Mouse (Mus musculus) MEL (cell line): ENCODE data around the gene Zap70. TPM values are rescaled to one million over a fixed set of nuclear protein-coding genes. Genes with fewer than 3 reads are reported as not detected.
A peak's percentile ranks its signal among the peaks of the same experiment; 100 is the strongest.

ENCODE experiments used
- DNase-seq: peaks from one replicate; pipeline ENCODE4 v3.0.0; 2011; ENCODE audit warnings: low read depth, low spot score
- H3K27ac ChIP-seq: 2 replicates; pipeline ENCODE4 v1.5.1; 2012; ENCODE audit warnings: low read depth, mild to moderate bottlenecking, control low read depth, low read length, moderate library complexity; ENCODE audit not compliant: control insufficient read depth
- H3K27me3 ChIP-seq, 2 experiments: fragments of 150-350 bp in 1 of 2; sonication (generic) in 1 of 2; 2 replicates each; pipeline ENCODE4 v1.6.1; 2012; ENCODE audit warnings: low read length in 2 of 2, mild to moderate bottlenecking in 2 of 2, improper control_type of control experiment in 1 of 2, moderate library complexity in 1 of 2; ENCODE audit not compliant: insufficient read depth in 2 of 2, control insufficient read depth in 1 of 2
- H3K36me3 ChIP-seq, 2 experiments: 2 replicates each; pipeline ENCODE4 v1.6.1; 2012 to 2014; ENCODE audit warnings: low read length in 2 of 2, improper control_type of control experiment in 1 of 2, inconsistent platforms in 1 of 2, mild to moderate bottlenecking in 1 of 2; ENCODE audit not compliant: insufficient read depth in 2 of 2, control insufficient read depth in 1 of 2
- H3K4me1 ChIP-seq, 2 experiments: fragments of 150-350 bp in 1 of 2; sonication (generic) in 1 of 2; 2 replicates each; pipeline ENCODE4 v1.6.1; 2012; ENCODE audit warnings: low read length in 2 of 2, improper control_type of control experiment in 1 of 2, mild to moderate bottlenecking in 1 of 2; ENCODE audit not compliant: insufficient read depth in 2 of 2, control insufficient read depth in 1 of 2
- H3K4me3 ChIP-seq, 2 experiments: fragments of 150-350 bp in 1 of 2; sonication (generic) in 1 of 2; 2 replicates each; pipeline ENCODE4 v1.5.1; 2012; ENCODE audit warnings: low read depth in 2 of 2, low read length in 2 of 2, mild to moderate bottlenecking in 2 of 2, moderate library complexity in 2 of 2, control low read depth in 1 of 2, improper control_type of control experiment in 1 of 2; ENCODE audit not compliant: control insufficient read depth in 1 of 2, insufficient read depth in 1 of 2
- H3K79me2 ChIP-seq: 2 replicates; pipeline ENCODE4 v1.6.1; 2012; ENCODE audit warnings: mild to moderate bottlenecking, low read length, moderate library complexity; ENCODE audit not compliant: control insufficient read depth, poor library complexity, insufficient read depth
- H3K9ac ChIP-seq: 2 replicates; pipeline ENCODE4 v1.6.1; 2012; ENCODE audit warnings: low read depth, mild to moderate bottlenecking, control low read depth, low read length, moderate library complexity; ENCODE audit not compliant: control insufficient read depth, poor library complexity, severe bottlenecking
- H3K9me3 ChIP-seq: fragments of 150-350 bp; sonication (generic); replicated peaks from 2 replicates; pipeline ENCODE4 v1.6.1; 2012; ENCODE audit warnings: mild to moderate bottlenecking, low read length, improper control_type of control experiment, moderate library complexity; ENCODE audit not compliant: insufficient read depth
- BHLHE40 ChIP-seq: IDR thresholded peaks from 2 replicates; pipeline ENCODE4 v1.6.1; 2012; ENCODE audit warnings: low read depth, mild to moderate bottlenecking, inconsistent platforms, low read length, improper control_type of control experiment, borderline replicate concordance
- E2F4 ChIP-seq: IDR thresholded peaks from 2 replicates; pipeline ENCODE4 v1.6.1; 2011; ENCODE audit warnings: low read depth, low read length, improper control_type of control experiment, borderline replicate concordance
- ELF1 ChIP-seq: IDR thresholded peaks from 2 replicates; pipeline ENCODE4 v1.6.1; 2014; ENCODE audit warnings: low read depth, mild to moderate bottlenecking, inconsistent platforms, low read length, improper control_type of control experiment, moderate library complexity
- ETS1 ChIP-seq: IDR thresholded peaks from 2 replicates; pipeline ENCODE4 v1.6.1; 2012; ENCODE audit warnings: low read depth, mild to moderate bottlenecking, inconsistent platforms, low read length, improper control_type of control experiment, moderate library complexity
- GATA1 ChIP-seq: IDR thresholded peaks from 2 replicates; pipeline ENCODE4 v1.6.1; 2011; ENCODE audit warnings: low read depth, low read length, improper control_type of control experiment
- HCFC1 ChIP-seq: IDR thresholded peaks from 2 replicates; pipeline ENCODE4 v1.6.1; 2012; ENCODE audit warnings: low read depth, mild to moderate bottlenecking, inconsistent platforms, low read length, improper control_type of control experiment, moderate library complexity
- KAT2A ChIP-seq: conservative IDR thresholded peaks from 2 replicates; pipeline ENCODE4 v1.6.1; 2012; ENCODE audit warnings: low read depth, low read length, improper control_type of control experiment, inconsistent platforms
- MAFK ChIP-seq: IDR thresholded peaks from 2 replicates; pipeline ENCODE4 v1.6.1; 2011; ENCODE audit warnings: low read depth, mild to moderate bottlenecking, low read length, improper control_type of control experiment, borderline replicate concordance
- MAX ChIP-seq: IDR thresholded peaks from 2 replicates; pipeline ENCODE4 v1.6.1; 2011; ENCODE audit warnings: low read length, improper control_type of control experiment
- NRF1 ChIP-seq: IDR thresholded peaks from 2 replicates; pipeline ENCODE4 v1.6.1; 2014; ENCODE audit warnings: low read depth, mild to moderate bottlenecking, inconsistent platforms, low read length, improper control_type of control experiment, moderate library complexity; ENCODE audit not compliant: poor library complexity, insufficient read depth, severe bottlenecking
- POLR2AphosphoS2 ChIP-seq: IDR thresholded peaks from 2 replicates; pipeline ENCODE4 v1.6.1; 2011; ENCODE audit warnings: low read length, improper control_type of control experiment
- POLR2AphosphoS5 ChIP-seq: IDR thresholded peaks from 2 replicates; pipeline ENCODE4 v1.6.1; 2012; ENCODE audit warnings: low read depth, borderline replicate concordance, mild to moderate bottlenecking, inconsistent platforms, low read length, moderate library complexity, mixed read lengths
- RAD21 ChIP-seq: IDR thresholded peaks from 2 replicates; pipeline ENCODE4 v1.6.1; 2011; ENCODE audit warnings: mild to moderate bottlenecking, low read depth, low read length, improper control_type of control experiment
- SIN3A ChIP-seq: IDR thresholded peaks from 2 replicates; pipeline ENCODE4 v1.6.1; 2012; ENCODE audit warnings: low read length, improper control_type of control experiment, inconsistent platforms
- TAL1 ChIP-seq: IDR thresholded peaks from 2 replicates; pipeline ENCODE4 v1.6.1; 2012; ENCODE audit warnings: mild to moderate bottlenecking, inconsistent platforms, low read length, moderate library complexity, mixed read lengths
- TBP ChIP-seq: IDR thresholded peaks from 2 replicates; pipeline ENCODE4 v1.8.0; 2011; ENCODE audit warnings: low read depth, low read length, improper control_type of control experiment
- TCF12 ChIP-seq: IDR thresholded peaks from 2 replicates; pipeline ENCODE4 v1.6.1; 2014; ENCODE audit warnings: low read depth, mild to moderate bottlenecking, inconsistent platforms, low read length, improper control_type of control experiment, moderate library complexity
- ZKSCAN1 ChIP-seq: IDR thresholded peaks from 2 replicates; pipeline ENCODE4 v1.6.1; 2012; ENCODE audit warnings: low read depth, mild to moderate bottlenecking, inconsistent platforms, low read length, improper control_type of control experiment, moderate library complexity
- ZNF384 ChIP-seq: IDR thresholded peaks from 2 replicates; pipeline ENCODE4 v1.6.1; 2012; ENCODE audit warnings: low read depth, mild to moderate bottlenecking, inconsistent platforms, low read length, improper control_type of control experiment
- polyA plus RNA-seq, 2 experiments: library from polyadenylated mRNA; stranded (reverse) in 1 of 2; unstranded in 1 of 2; fragments of >175 nt in 1 of 2; fragments of >200 nt in 1 of 2; gene quantifications; 2 replicates each; pipeline versions ENCODE4 v1.2.1 to v1.2.4; 2012; ENCODE audit warnings: low replicate concordance in 2 of 2, low read depth in 1 of 2; ENCODE audit not compliant: insufficient read length in 2 of 2, insufficient read depth in 1 of 2, missing spikeins in 1 of 2
- total RNA-seq: library from RNA; depleted of rRNA; stranded (reverse); fragments of 300-350 nt; gene quantifications from 2 replicates; pipeline ENCODE4 v1.2.3, GENCODE M21; 2012

Gene Zap70
- total and polyA plus RNA-seq, 3 experiments: not detected

DNA sequence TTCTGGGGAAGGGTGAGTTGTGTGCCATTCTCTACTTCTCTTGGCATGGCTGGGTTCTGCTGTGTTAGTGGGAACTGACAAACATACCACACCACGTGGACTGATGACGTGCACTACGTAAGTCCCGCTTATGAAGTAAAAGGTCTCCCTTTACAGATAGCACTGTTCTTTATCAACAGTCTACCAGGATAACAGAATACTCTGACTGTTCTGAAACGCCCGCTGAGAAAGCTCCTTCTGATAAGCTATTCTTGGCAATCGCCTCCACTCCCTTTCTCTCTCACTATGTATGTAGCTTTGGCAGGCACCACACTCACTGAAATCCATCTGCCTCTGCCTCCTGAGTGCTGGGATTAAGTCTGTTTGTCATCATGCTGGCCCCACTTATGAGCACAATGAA lies 51.8 kb downstream of the Zap70 start (continued):
- no peak for TF ChIP-seq RAD21
- no peak; the same call in 1 of the 2 replicates for TF ChIP-seq POLR2AphosphoS2
- TF ChIP-seq ETS1: peak; percentile 98
- no peak for TF ChIP-seq NRF1
- TF ChIP-seq TCF12: peak; percentile 90
- TF ChIP-seq SIN3A: peak; percentile 92
- no peak for TF ChIP-seq TAL1
- peak; percentile 67; the same call in 1 of the 2 replicates for TF ChIP-seq MAFK
- TF ChIP-seq TBP: 0 out of 2 replicates have a peak, but pooled peaks have one; percentile 21
- TF ChIP-seq MAX: peak; percentile 87
- no peak for TF ChIP-seq ZNF384
- TF ChIP-seq BHLHE40: peak; percentile 55; the same call in 1 of the 2 replicates
- no peak for TF ChIP-seq ZKSCAN1
- TF ChIP-seq HCFC1: peak; percentile 43; the same call in 1 of the 2 replicates
- no peak; the same call in 1 of the 2 replicates for TF ChIP-seq KAT2A
- TF ChIP-seq GATA1: peak; percentile 95
- no peak for TF ChIP-seq E2F4

DNA sequence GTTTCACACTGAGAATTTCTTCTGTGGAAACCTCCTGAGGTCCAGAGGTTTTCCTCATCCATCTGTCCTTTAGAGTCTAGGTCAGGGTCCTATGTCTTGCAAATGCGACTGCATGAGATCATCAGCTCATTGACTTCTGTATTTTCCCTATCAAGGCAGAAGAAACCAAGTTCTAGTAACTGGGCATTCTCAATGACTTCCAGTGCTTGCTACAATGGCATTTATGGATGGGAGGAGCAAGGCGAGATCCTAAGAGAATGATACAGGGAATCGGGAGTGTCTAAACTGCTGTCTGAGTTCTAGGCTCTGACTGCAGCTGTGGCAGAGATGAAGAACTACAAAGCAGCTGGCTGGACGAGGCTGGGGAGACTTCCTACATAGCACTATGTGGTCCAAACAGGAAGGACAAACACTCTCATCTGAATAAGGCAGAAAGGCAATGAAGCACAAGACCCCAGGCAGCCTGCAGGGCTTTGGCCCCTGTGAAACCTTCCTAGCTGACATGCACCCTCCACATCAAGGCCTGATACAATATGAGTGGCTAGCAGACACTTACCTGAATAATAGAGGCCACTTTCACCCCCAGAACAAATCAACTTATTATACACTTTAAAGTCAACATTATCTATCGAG lies 52.8 kb downstream of the Zap70 start:
- H3K9ac ChIP-seq: no peak overlapping the region
- no peaks in the 10 kb centered on the region for H3K27me3 ChIP-seq
- DNase-seq: peak; percentile 19
- H3K36me3 ChIP-seq: peaks cover 25 to 27% of the 10 kb centered on the region in 2 experiments
- no peaks in the 10 kb centered on the region for H3K79me2 ChIP-seq
- no peak for TF ChIP-seq TCF12
- TF ChIP-seq ELF1: no peak
- no peak for TF ChIP-seq POLR2AphosphoS5
- no peak for TF ChIP-seq BHLHE40
- no peak for TF ChIP-seq KAT2A
- TF ChIP-seq, all 39 proteins: peak for 0
- Histone ChIP-seq H3K27ac (peak overlapping the region; percentile 35), H3K4me1 (peaks cover 17 to 22% of the 10 kb centered on the region in 2 experiments), H3K9me3 (no peaks in the 10 kb centered on the region), H3K4me3 (no peak overlapping the region)
